Mouse (Mus musculus): ENCODE measurements around the gene Gm14085.

Gene Gm14085

GRCm38 (mm10) chr2:122572438-122572837, 87.7 kb downstream of the Gm14085 start:
- Histone ChIP-seq H3K9me3 (ENCODE audit: low read length) (peaks cover 5% of the 10 kb centered on the region), H3K4me3 (replicated peaks; ENCODE audit: low read length) (no peak overlapping the region), H3K27me3 (ENCODE audit: insufficient read depth, low read length) (no peaks in the 10 kb centered on the region), H3K4me1 (replicated peaks; ENCODE audit: low read depth, low read length) (no peaks in the 10 kb centered on the region), H3K36me3 (ENCODE audit: insufficient read depth, low read length) (no peaks in the 10 kb centered on the region)
- TF ChIP-seq NANOG (IDR thresholded peaks at IDR 0.05; ENCODE audit: borderline replicate concordance, low read length) (no peak), CTCF (conservative IDR thresholded peaks at IDR 0.05; ENCODE audit: low read length) (no peak), POU5F1 (IDR thresholded peaks at IDR 0.05; ENCODE audit: borderline replicate concordance, low read length) (no peak)

GRCm38 (mm10) chr2:122575470-122575869, 90.7 kb downstream of the Gm14085 start:
- Histone ChIP-seq H3K4me1 (replicated peaks; ENCODE audit: low read depth, low read length) (no peaks in the 10 kb centered on the region), H3K27me3 (ENCODE audit: insufficient read depth, low read length) (no peaks in the 10 kb centered on the region), H3K36me3 (ENCODE audit: insufficient read depth, low read length) (no peaks in the 10 kb centered on the region), H3K4me3 (replicated peaks; ENCODE audit: low read length) (no peak overlapping the region), H3K9me3 (ENCODE audit: low read length) (peaks cover 5% of the 10 kb centered on the region)
- no peak for TF ChIP-seq NANOG (IDR thresholded peaks at IDR 0.05; ENCODE audit: borderline replicate concordance, low read length)
- no peak for TF ChIP-seq CTCF (conservative IDR thresholded peaks at IDR 0.05; ENCODE audit: low read length)
- TF ChIP-seq POU5F1 (IDR thresholded peaks at IDR 0.05; ENCODE audit: borderline replicate concordance, low read length) = no peak

GRCm38 (mm10) chr2:122576295-122576694, 91.6 kb downstream of the Gm14085 start:
- Histone ChIP-seq H3K4me1 (replicated peaks; ENCODE audit: low read depth, low read length) (no peaks in the 10 kb centered on the region), H3K36me3 (ENCODE audit: insufficient read depth, low read length) (no peaks in the 10 kb centered on the region), H3K9me3 (ENCODE audit: low read length) (peaks cover 5% of the 10 kb centered on the region), H3K27me3 (ENCODE audit: insufficient read depth, low read length) (no peaks in the 10 kb centered on the region), H3K4me3 (replicated peaks; ENCODE audit: low read length) (no peak overlapping the region)
- no peak for TF ChIP-seq CTCF (conservative IDR thresholded peaks at IDR 0.05; ENCODE audit: low read length)
- TF ChIP-seq NANOG (IDR thresholded peaks at IDR 0.05; ENCODE audit: borderline replicate concordance, low read length) = no peak
- TF ChIP-seq POU5F1 (IDR thresholded peaks at IDR 0.05; ENCODE audit: borderline replicate concordance, low read length) = no peak

GRCm38 (mm10) chr2:122577316-122577715, 92.6 kb downstream of the Gm14085 start:
- Histone ChIP-seq H3K9me3 (ENCODE audit: low read length) (peaks cover 5% of the 10 kb centered on the region), H3K4me1 (replicated peaks; ENCODE audit: low read depth, low read length) (no peaks in the 10 kb centered on the region), H3K36me3 (ENCODE audit: insufficient read depth, low read length) (no peaks in the 10 kb centered on the region), H3K27me3 (ENCODE audit: insufficient read depth, low read length) (no peaks in the 10 kb centered on the region), H3K4me3 (replicated peaks; ENCODE audit: low read length) (no peak overlapping the region)
- TF ChIP-seq CTCF (conservative IDR thresholded peaks at IDR 0.05; ENCODE audit: low read length) (no peak), POU5F1 (IDR thresholded peaks at IDR 0.05; ENCODE audit: borderline replicate concordance, low read length) (no peak), NANOG (IDR thresholded peaks at IDR 0.05; ENCODE audit: borderline replicate concordance, low read length) (no peak)
